8 mouse cellular contexts compared by ENCODE assay signal in genomic region chr7:46918678-46919371, GRCm38 (mm10). TPM values are rescaled to one million over a fixed set of nuclear protein-coding genes. Genes with fewer than 3 reads are reported as not detected.
DNase-seq lines count a peak whose midpoint lies in the region; ATAC-seq and TF ChIP-seq lines count a peak whose summit lies in the region.

No protein-coding gene starts in this region.

- no peak for TF ChIP-seq POLR2A in myocyte (IDR thresholded peaks at IDR 0.05; ENCODE audit: insufficient read length, low read depth)

- no peak for ATAC-seq in CD4-positive, CD25-positive, alpha-beta regulatory T cell, adult 4 months
- ATAC-seq in intestine, embryonic 15.5 days: no peak

- peak overlapping the region; percentile 93 for H3K9ac ChIP-seq in intestine, embryonic 15.5 days

- peak; percentile 31 for DNase-seq in CD4-positive, CD25-positive, alpha-beta regulatory T cell, adult 2 months (ENCODE audit: low read depth, low spot score)
- peak; percentile 5 for DNase-seq in urinary bladder, postnatal 14 days (ENCODE audit: low spot score)
- DNase-seq in urinary bladder, postnatal 4 days (ENCODE audit: low spot score in 2 of 2): no peak
- DNase-seq in gastrocnemius, postnatal 36 days: no peak
- DNase-seq in left cerebral cortex, adult 18-20 months (ENCODE audit: low spot score in 2 of 2): no peak

- H3K4me2 ChIP-seq in intestine, embryonic 15.5 days (replicated peaks): peak overlapping the region; percentile 56
- peak overlapping the region; percentile 88 for H3K4me2 ChIP-seq in myocyte (ENCODE audit: low read depth)

- H3ac ChIP-seq in myocyte (ENCODE audit: control insufficient read depth, insufficient read length): peak overlapping the region; percentile 96

- intact Hi-C loops in gastrocnemius, postnatal 36 days (cut with DNase I): loop anchor here (5.0 kb wide), 1 partner anchor 122 kb away; the partner anchor contains the start of genes Gtf2h1 and Hps5

- peak overlapping the region; percentile 87 for H3K4me3 ChIP-seq in intestine, embryonic 15.5 days (replicated peaks)
- peak overlapping the region; percentile 84 for H3K4me3 ChIP-seq in myocyte

- H3K79me2 ChIP-seq in myocyte (ENCODE audit: control insufficient read depth, insufficient read depth): peaks cover 56% of the 10 kb centered on the region

- H3K4me1 ChIP-seq in intestine, embryonic 15.5 days (replicated peaks): peaks cover 7% of the 10 kb centered on the region; the same call in 1 of the 2 replicates

- no peaks in the 10 kb centered on the region for H3K27me3 ChIP-seq in intestine, embryonic 15.5 days (replicated peaks)
- no peaks in the 10 kb centered on the region for H3K27me3 ChIP-seq in myocyte (ENCODE audit: control insufficient read depth, insufficient read depth, insufficient read length)

- H3K9me3 ChIP-seq in intestine, embryonic 15.5 days: no peaks in the 10 kb centered on the region

- 12% methylated on average over 13 of the region's 13 CpGs for WGBS in intestine, embryonic 15.5 days

- no peak overlapping the region for H3K27ac ChIP-seq in intestine, embryonic 15.5 days

- no peaks in the 10 kb centered on the region for H3K36me3 ChIP-seq in intestine, embryonic 15.5 days
- peaks cover 4% of the 10 kb centered on the region for H3K36me3 ChIP-seq in myocyte (ENCODE audit: control insufficient read depth, insufficient read depth)

TF ChIP-seq in myocyte, 11 proteins besides CTCF, POLR2A, EP300 and RAD21:
- TF ChIP-seq MAX (IDR thresholded peaks at IDR 0.05; ENCODE audit: low read depth): no peak
TF ChIP-seq in myocyte: peak in this region for 0.

RNA-seq across cellular contexts. Expression of gene Tsg101, which starts 0.9 kb away (rescaled TPM):
- polyA plus RNA-seq in CD4-positive, CD25-positive, alpha-beta regulatory T cell, adult 4 months (2017; shearing (Covaris generic)): 100 to 1,000 TPM in 1 of 2 experiments, 10 to 100 TPM in 1; 78.3 to 102 TPM
- polyA plus RNA-seq in intestine, embryonic 15.5 days (2015; fragmentation: Nextera tagmentation; extraction: Ambion mirVana): 121 and 145 TPM in 2 replicates
- 68.5 TPM for polyA plus RNA-seq in myocyte (2012; fragmentation: generic; extraction: Trizol)
- total RNA-seq in gastrocnemius, postnatal 36 days (2021): 10 to 100 TPM; 47.2 to 50.3 TPM
- 10 to 100 TPM; 67.9 to 70.2 TPM for total RNA-seq in left cerebral cortex, adult 18-20 months (2021)

RNA-seq across cellular contexts. Expression of gene Uevld, which starts 39.5 kb away (rescaled TPM):
- polyA plus RNA-seq in CD4-positive, CD25-positive, alpha-beta regulatory T cell, adult 4 months (2017; shearing (Covaris generic)): 1 to 10 TPM; 7.5 to 9.0 TPM
- polyA plus RNA-seq in intestine, embryonic 15.5 days (2015; fragmentation: Nextera tagmentation; extraction: Ambion mirVana): 10.3 and 11.2 TPM in 2 replicates
- polyA plus RNA-seq in myocyte (2012; fragmentation: generic; extraction: Trizol): 3.6 TPM
- total RNA-seq in gastrocnemius, postnatal 36 days (2021): 1 to 10 TPM; 9.0 to 9.6 TPM
- total RNA-seq in left cerebral cortex, adult 18-20 months (2021): 10 to 100 TPM; 15.7 to 17.2 TPM

RNA-seq across cellular contexts. Expression of gene Ldhc, which starts 57.8 kb away (rescaled TPM):
- polyA plus RNA-seq in CD4-positive, CD25-positive, alpha-beta regulatory T cell, adult 4 months (2017; shearing (Covaris generic)): not detected
- not detected in 2 replicates for polyA plus RNA-seq in intestine, embryonic 15.5 days (2015; fragmentation: Nextera tagmentation; extraction: Ambion mirVana)
- 0.08 TPM for polyA plus RNA-seq in myocyte (2012; fragmentation: generic; extraction: Trizol)
- not detected for total RNA-seq in gastrocnemius, postnatal 36 days (2021)
- total RNA-seq in left cerebral cortex, adult 18-20 months (2021): not detected

Comparison
In these comparisons a context has a peak if more than half of its experiments do, and no peak if none do; other contexts are left out.
1. DNase-seq: peak in CD4-positive, CD25-positive, alpha-beta regulatory T cell, adult 2 months (single experiment) and urinary bladder, postnatal 14 days (single experiment); none in urinary bladder, postnatal 4 days (0 of 2), gastrocnemius, postnatal 36 days (0 of 2) and left cerebral cortex, adult 18-20 months (0 of 2).